Mouse (Mus musculus) lung, adult 2 months (tissue): Measurements from ENCODE around the gene Nmur2.

ENCODE experiments used
- CTCF ChIP-seq: fragments of 200-500 bp; IDR thresholded peaks from 2 replicates; pipeline ENCODE4 v1.5.1; 2011; ENCODE audit warnings: mild to moderate bottlenecking, low read length, control low read depth; ENCODE audit not compliant: insufficient read depth
- POLR2A ChIP-seq: fragments of 200-500 bp; IDR thresholded peaks from 2 replicates; pipeline ENCODE4 v1.6.1; 2011; ENCODE audit warnings: low read depth, mild to moderate bottlenecking, control low read depth, low read length, borderline replicate concordance; ENCODE audit errors: extremely low read depth

DNA sequence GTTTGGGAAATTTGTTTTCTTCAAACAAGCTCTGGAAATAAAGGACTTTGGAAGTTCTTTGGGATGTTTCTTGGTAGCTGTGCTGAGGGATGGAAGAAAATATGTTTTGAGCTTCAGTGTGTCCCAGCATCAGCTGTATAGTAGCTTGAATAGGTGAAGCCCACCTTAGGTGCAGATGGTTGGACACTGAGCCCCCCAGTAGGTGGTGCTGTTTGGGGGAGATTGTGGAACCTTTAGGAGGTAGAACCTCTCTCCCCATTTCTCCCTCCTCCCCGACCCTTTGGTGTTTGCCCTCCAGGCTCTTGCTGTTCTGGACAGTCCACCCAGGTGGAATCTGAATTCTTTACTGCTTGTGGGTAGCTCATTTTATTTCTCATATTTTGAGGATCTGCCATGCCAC, 48.0 kb downstream of the Nmur2 start:
- TF ChIP-seq CTCF, result no peak
- no peak for TF ChIP-seq POLR2A
